Mouse (Mus musculus): ENCODE results near the gene Ticam1. TPM values are rescaled to one million over a fixed set of nuclear protein-coding genes. Genes with fewer than 3 reads are reported as not detected.

The Ticam1 gene
- polyA plus RNA-seq, 1 experiment from 2014 or later = 5.7 TPM

DNA sequence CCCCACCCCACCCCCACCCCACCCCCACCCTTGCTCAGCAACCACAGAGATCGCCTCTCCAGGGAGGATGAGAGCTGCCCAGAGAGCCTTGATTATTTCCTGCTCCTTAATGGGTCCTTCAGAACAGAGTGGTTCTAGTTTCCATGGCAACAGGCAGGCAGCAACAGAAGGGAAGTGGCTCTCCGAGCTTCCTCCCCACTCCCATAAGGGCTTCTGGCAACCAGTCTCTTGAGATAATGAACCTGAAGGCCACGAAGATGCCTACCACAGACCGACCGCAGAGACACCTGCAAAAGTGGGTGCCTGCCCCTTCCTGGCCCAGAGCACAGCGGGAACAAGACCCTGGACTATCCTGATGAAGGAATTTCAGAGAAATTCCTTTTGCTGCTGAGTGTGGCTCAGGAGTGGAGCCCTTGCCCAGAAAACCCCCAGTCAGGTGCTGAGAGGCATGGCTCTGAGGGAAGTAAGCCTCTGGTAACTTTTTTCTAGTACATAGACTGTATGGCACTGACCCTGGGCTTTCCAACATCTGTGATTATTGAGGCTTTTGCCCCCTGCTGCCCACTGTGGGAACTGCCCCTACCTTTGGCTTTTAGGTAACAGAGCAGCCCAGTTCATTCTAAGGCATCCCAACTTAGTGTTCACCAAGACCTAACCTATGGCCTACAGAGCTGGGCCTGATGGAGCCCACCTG lies 25.3 kb downstream of the Ticam1 start:
- Histone ChIP-seq H3K27me3 (ENCODE audit: control insufficient read depth, insufficient read depth, low read depth, low read length) (no peaks in the 10 kb centered on the region), H3K4me3 (ENCODE audit: low read length) (no peak overlapping the region), H3K9me3 (ENCODE audit: control insufficient read depth, low read length) (no peaks in the 10 kb centered on the region), H3K9ac (ENCODE audit: low read length) (no peak overlapping the region), H3K27ac (ENCODE audit: low read length) (peak overlapping the region; percentile 86), H3K4me2 (ENCODE audit: low read depth, low read length) (peak overlapping the region; percentile 40), H3K36me3 (ENCODE audit: control insufficient read depth, insufficient read depth, low read length) (no peaks in the 10 kb centered on the region), H3K4me1 (replicated peaks; ENCODE audit: control insufficient read depth, insufficient read depth, low read length) (peaks cover 12% of the 10 kb centered on the region)
- ATAC-seq (ENCODE audit: low read depth) = peak; percentile 53
- WGBS = 23% methylated on average over 6 of the region's 6 CpGs

DNA sequence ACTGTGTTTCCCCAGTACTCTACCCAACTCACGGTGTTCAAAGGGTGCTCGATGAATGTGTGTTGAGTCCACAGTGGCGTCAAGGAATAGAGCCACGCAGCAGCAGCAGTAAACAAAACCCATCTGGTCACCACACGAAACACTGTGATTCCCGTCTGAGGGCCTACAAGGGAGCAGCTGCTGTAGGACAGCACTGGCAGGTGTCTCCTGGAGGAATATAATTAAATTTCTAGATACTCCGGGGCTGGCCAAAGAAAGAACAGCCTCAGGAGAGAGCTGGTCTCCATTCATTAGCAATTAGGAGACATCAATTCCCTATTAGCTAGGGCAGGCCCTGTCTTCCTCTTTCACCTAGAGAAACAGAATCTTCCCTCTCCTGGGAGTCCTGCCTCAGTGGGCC lies 31.0 kb downstream of the Ticam1 start:
- no peak for ATAC-seq (ENCODE audit: low read depth)
- H3K9ac ChIP-seq (ENCODE audit: low read length) = no peak overlapping the region
- no peak overlapping the region for H3K27ac ChIP-seq (ENCODE audit: low read length)
- no peak overlapping the region for H3K4me3 ChIP-seq (ENCODE audit: low read length)
- no peaks in the 10 kb centered on the region; the same call in 1 of the 2 replicates for H3K27me3 ChIP-seq (ENCODE audit: control insufficient read depth, insufficient read depth, low read depth, low read length)
- H3K4me1 ChIP-seq (replicated peaks; ENCODE audit: control insufficient read depth, insufficient read depth, low read length) = no peaks in the 10 kb centered on the region
- no peaks in the 10 kb centered on the region for H3K36me3 ChIP-seq (ENCODE audit: control insufficient read depth, insufficient read depth, low read length)
- no peak overlapping the region for H3K4me2 ChIP-seq (ENCODE audit: low read depth, low read length)
- 52% methylated on average over 7 of the region's 7 CpGs for WGBS
- H3K9me3 ChIP-seq (ENCODE audit: control insufficient read depth, low read length) = no peaks in the 10 kb centered on the region

DNA sequence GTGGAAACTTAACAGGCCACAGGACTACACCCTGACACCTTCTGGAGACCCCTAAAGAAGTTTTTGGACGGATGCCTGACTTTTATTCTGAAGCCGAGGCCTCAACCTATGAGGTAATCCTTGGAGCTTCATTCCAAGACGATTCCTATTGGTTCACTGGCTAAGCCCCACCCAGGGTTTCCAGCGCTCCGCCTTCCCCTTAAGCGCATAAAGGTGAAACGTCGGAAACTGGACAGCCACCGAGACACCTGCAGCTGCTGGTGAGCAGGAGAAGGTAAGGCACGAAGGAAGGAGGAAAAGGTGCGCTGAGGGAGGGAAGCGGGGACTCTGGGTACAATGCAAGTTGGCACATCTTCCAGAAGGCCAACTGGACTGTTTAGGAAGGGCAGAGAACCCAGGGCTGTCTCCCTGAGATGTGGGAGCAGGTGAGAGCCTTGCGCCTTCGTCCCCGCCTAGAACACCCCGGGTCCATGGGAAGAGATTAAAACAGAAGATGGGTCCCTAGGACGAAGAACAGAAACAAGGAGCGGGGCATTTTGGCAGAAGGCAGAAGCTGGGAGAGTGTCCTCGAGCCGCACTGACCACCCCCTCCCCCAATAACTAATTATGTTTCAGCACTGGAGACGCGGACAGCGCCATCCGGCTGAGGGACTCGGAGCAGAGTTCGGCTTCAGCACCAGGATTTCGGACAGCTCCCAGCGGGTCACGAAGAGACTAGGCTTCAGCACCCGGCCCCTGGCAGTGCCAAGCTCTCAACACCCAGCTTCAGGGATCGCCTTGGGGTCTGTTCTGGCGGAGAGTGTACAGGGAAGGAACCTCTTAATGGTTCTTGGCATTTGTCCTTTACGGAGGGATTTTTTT lies 34.8 kb downstream of the Ticam1 start:
- no peak overlapping the region for H3K27ac ChIP-seq (ENCODE audit: low read length)
- ATAC-seq (ENCODE audit: low read depth) = peak; percentile 83
- H3K27me3 ChIP-seq (ENCODE audit: control insufficient read depth, insufficient read depth, low read depth, low read length) = no peaks in the 10 kb centered on the region; the same call in 1 of the 2 replicates
- no peak overlapping the region for H3K9ac ChIP-seq (ENCODE audit: low read length)
- no peak overlapping the region for H3K4me2 ChIP-seq (ENCODE audit: low read depth, low read length)
- H3K36me3 ChIP-seq (ENCODE audit: control insufficient read depth, insufficient read depth, low read length) = no peaks in the 10 kb centered on the region
- 1% methylated on average over 33 of the region's 33 CpGs for whole genome bisulfite sequencing
- H3K4me1 ChIP-seq (replicated peaks; ENCODE audit: control insufficient read depth, insufficient read depth, low read length) = no peaks in the 10 kb centered on the region
- H3K4me3 ChIP-seq (ENCODE audit: low read length) = no peak overlapping the region
- H3K9me3 ChIP-seq (ENCODE audit: control insufficient read depth, low read length) = no peaks in the 10 kb centered on the region

DNA sequence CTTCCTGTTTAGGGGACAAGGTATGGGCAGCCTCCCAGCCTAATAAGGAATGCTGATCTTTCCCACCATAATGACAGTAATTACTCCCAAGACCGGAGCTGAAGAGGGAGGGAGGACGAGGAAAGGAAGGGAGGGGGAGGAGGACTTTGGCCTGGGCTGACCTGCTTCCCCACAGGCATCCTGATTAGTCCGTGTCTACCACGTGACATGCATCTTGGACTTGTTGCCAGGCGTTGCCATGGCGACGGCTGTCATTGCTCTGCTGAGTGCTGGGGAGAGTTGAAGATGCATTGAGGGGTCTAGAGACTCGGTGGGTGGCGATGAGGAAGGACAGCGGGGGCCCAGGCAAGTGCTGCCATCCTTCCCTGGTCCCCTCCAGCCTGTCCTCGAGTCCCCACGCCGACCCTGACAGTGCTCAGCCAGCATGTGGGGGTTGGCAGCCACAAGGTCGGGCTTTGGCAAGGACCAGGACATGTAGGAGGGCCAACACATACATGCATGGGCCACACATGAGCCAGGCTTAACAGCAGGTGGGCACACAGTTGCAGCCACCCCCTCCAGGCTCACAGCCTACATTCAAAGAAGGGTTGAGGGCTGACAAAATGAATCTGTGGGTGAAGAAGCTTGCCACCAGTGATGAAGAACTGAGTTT lies 42.6 kb downstream of the Ticam1 start:
- H3K27me3 ChIP-seq (ENCODE audit: control insufficient read depth, insufficient read depth, low read depth, low read length) = no peaks in the 10 kb centered on the region
- no peaks in the 10 kb centered on the region for H3K4me1 ChIP-seq (replicated peaks; ENCODE audit: control insufficient read depth, insufficient read depth, low read length)
- no peak overlapping the region for H3K4me3 ChIP-seq (ENCODE audit: low read length)
- peak; percentile 41; the same call in 1 of the 2 replicates for ATAC-seq (ENCODE audit: low read depth)
- H3K9me3 ChIP-seq (ENCODE audit: control insufficient read depth, low read length) = no peaks in the 10 kb centered on the region
- 2% methylated on average over 14 of the region's 14 CpGs for WGBS
- H3K4me2 ChIP-seq (ENCODE audit: low read depth, low read length) = no peak overlapping the region
- H3K27ac ChIP-seq (ENCODE audit: low read length) = no peak overlapping the region
- no peak overlapping the region for H3K9ac ChIP-seq (ENCODE audit: low read length)
- H3K36me3 ChIP-seq (ENCODE audit: control insufficient read depth, insufficient read depth, low read length) = no peaks in the 10 kb centered on the region

DNA sequence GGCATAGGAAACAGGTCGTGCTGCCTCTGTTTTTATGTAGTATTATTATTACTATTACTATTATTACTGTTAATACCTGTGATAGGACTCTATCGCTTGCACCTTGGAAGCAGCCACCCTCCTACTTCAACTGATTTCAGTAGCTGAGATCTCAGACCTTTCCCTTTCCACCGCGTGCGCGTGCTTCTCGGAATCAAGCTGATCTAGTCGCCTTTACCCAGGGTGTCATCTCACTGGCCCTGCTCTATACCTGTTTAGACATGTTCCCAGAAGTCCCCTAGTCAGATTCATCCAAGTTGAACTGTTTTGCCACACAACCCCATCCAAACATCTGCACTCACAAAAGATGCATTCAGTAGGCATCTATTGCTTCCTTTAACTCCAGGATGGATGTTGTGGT lies 43.2 kb downstream of the Ticam1 start:
- ATAC-seq (ENCODE audit: low read depth) = no peak
- Histone ChIP-seq H3K27ac (ENCODE audit: low read length) (no peak overlapping the region), H3K9ac (ENCODE audit: low read length) (no peak overlapping the region), H3K4me1 (replicated peaks; ENCODE audit: control insufficient read depth, insufficient read depth, low read length) (no peaks in the 10 kb centered on the region), H3K9me3 (ENCODE audit: control insufficient read depth, low read length) (no peaks in the 10 kb centered on the region), H3K36me3 (ENCODE audit: control insufficient read depth, insufficient read depth, low read length) (no peaks in the 10 kb centered on the region), H3K4me2 (ENCODE audit: low read depth, low read length) (no peak overlapping the region), H3K4me3 (ENCODE audit: low read length) (no peak overlapping the region), H3K27me3 (ENCODE audit: control insufficient read depth, insufficient read depth, low read depth, low read length) (no peaks in the 10 kb centered on the region)
- WGBS = 48% methylated on average over 8 of the region's 8 CpGs

DNA sequence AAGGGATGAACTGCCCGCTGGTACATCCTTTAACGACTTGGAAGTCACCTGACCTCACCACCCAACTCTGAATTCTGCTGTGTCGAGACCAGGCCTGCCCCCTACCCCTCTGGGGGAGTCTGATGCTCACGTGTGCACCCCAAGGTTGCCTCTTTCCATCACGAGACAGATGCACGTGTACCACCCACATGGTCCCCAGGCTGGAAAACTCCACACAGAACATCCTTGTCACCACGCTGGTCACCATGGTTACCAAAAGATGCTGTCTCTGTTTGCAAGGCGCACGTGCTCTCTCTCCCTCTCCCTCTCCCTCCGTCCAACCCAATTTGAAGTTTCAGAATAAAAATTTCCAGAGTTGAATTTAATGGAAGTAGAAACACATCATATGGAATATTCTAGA lies 46.6 kb downstream of the Ticam1 start:
- H3K4me3 ChIP-seq (ENCODE audit: low read length) = no peak overlapping the region
- no peak overlapping the region for H3K27ac ChIP-seq (ENCODE audit: low read length)
- no peak for ATAC-seq (ENCODE audit: low read depth)
- no peaks in the 10 kb centered on the region for H3K9me3 ChIP-seq (ENCODE audit: control insufficient read depth, low read length)
- H3K4me1 ChIP-seq (replicated peaks; ENCODE audit: control insufficient read depth, insufficient read depth, low read length) = no peaks in the 10 kb centered on the region
- H3K36me3 ChIP-seq (ENCODE audit: control insufficient read depth, insufficient read depth, low read length) = no peaks in the 10 kb centered on the region
- H3K27me3 ChIP-seq (ENCODE audit: control insufficient read depth, insufficient read depth, low read depth, low read length) = no peaks in the 10 kb centered on the region
- 51% methylated on average over 10 of the region's 10 CpGs for WGBS
- H3K4me2 ChIP-seq (ENCODE audit: low read depth, low read length) = no peak overlapping the region
- no peak overlapping the region for H3K9ac ChIP-seq (ENCODE audit: low read length)

DNA sequence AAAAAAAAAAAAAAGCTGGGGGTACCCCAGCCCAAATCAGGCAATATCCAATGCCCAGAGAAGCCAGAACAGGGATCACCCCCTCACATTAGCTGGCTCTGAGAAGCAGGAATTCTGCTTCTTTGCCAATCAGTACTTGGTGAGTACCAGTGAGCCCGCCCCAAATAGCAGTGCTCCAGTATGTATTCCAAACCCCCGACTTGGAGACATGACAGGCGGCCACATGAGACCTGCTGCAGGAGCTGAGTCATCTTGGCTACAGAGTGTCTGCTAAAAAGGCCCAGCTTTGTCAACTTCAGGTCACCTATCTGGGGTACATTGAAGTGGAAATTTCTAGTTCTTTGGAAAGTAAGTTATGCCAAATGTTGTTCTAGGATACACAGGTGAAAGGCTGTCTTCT lies 50.0 kb downstream of the Ticam1 start:
- Histone ChIP-seq H3K4me1 (replicated peaks; ENCODE audit: control insufficient read depth, insufficient read depth, low read length) (no peaks in the 10 kb centered on the region), H3K9me3 (ENCODE audit: control insufficient read depth, low read length) (no peaks in the 10 kb centered on the region), H3K4me2 (ENCODE audit: low read depth, low read length) (no peak overlapping the region)

DNA sequence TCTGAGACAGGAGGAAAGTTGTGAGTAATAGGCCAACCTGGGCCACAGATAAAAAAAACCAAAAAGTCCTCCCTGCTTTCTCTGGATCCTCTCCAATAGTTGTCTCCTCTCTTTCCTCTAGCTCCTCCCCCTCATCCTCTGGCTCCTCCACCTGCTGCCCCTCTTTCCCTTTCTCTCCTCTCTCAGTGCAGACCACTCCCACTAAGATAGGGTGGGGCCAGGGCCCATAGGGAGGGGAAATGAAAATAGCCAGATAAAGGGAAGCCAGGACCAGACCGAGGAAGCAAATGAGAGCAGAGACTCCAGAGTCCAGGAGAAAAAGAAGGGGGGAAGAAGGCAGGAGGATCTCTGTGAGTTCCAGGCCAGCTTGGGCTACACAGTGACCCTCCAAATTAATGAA lies 51.7 kb downstream of the Ticam1 start:
- H3K27me3 ChIP-seq (ENCODE audit: control insufficient read depth, insufficient read depth, low read depth, low read length) = no peaks in the 10 kb centered on the region
- H3K4me3 ChIP-seq (ENCODE audit: low read length) = no peak overlapping the region
- no peak overlapping the region for H3K9ac ChIP-seq (ENCODE audit: low read length)
- no peak overlapping the region for H3K27ac ChIP-seq (ENCODE audit: low read length)
- H3K9me3 ChIP-seq (ENCODE audit: control insufficient read depth, low read length) = no peaks in the 10 kb centered on the region
- 20% methylated on average over 1 of the region's 1 CpGs for WGBS
- H3K4me1 ChIP-seq (replicated peaks; ENCODE audit: control insufficient read depth, insufficient read depth, low read length) = no peaks in the 10 kb centered on the region
- no peak for ATAC-seq (ENCODE audit: low read depth)
- no peaks in the 10 kb centered on the region for H3K36me3 ChIP-seq (ENCODE audit: control insufficient read depth, insufficient read depth, low read length)
- H3K4me2 ChIP-seq (ENCODE audit: low read depth, low read length) = no peak overlapping the region

More for the DNA sequence above, 50.0 kb downstream of the Ticam1 start:
- H3K36me3 ChIP-seq (ENCODE audit: control insufficient read depth, insufficient read depth, low read length) = no peaks in the 10 kb centered on the region
- no peak overlapping the region for H3K9ac ChIP-seq (ENCODE audit: low read length)
- H3K27me3 ChIP-seq (ENCODE audit: control insufficient read depth, insufficient read depth, low read depth, low read length) = no peaks in the 10 kb centered on the region
- no peak overlapping the region for H3K4me3 ChIP-seq (ENCODE audit: low read length)
- no peak overlapping the region for H3K27ac ChIP-seq (ENCODE audit: low read length)
- WGBS = 63% methylated on average over 3 of the region's 3 CpGs
- no peak for ATAC-seq (ENCODE audit: low read depth)

DNA sequence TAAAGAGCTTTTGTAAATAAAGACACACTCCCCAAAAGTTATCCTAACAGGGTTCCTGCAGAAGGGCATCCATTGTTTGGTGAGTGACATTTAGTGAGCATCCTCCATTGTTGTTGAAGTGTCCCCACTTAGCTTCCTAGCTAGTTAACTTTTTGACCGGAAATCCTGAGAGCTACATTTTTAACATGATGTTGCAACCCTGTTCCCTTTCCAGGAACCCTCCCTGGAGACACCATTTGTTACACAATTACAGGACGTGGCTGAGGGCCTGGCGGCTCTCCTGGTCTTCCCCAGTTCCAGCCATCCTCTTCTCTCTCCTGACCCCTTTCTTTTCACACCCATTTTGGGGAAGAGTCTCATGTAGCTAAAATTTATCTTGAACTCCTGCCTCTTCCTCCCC lies 56.8 kb downstream of the Ticam1 start:
- Histone ChIP-seq H3K9ac (ENCODE audit: low read length) (no peak overlapping the region), H3K36me3 (ENCODE audit: control insufficient read depth, insufficient read depth, low read length) (no peaks in the 10 kb centered on the region), H3K4me1 (replicated peaks; ENCODE audit: control insufficient read depth, insufficient read depth, low read length) (peaks cover 25% of the 10 kb centered on the region), H3K27me3 (ENCODE audit: control insufficient read depth, insufficient read depth, low read depth, low read length) (no peaks in the 10 kb centered on the region), H3K4me2 (ENCODE audit: low read depth, low read length) (peak overlapping the region; percentile 68; the same call in 1 of the 2 replicates), H3K27ac (ENCODE audit: low read length) (peak overlapping the region; percentile 78), H3K9me3 (ENCODE audit: control insufficient read depth, low read length) (no peaks in the 10 kb centered on the region), H3K4me3 (ENCODE audit: low read length) (peak overlapping the region; percentile 92; the same call in 1 of the 2 replicates)
- no peak for ATAC-seq (ENCODE audit: low read depth)
- WGBS = 14% methylated on average over 3 of the region's 3 CpGs
